Mouse (Mus musculus) thymus, postnatal 4 days (tissue): ENCODE results near the gene Trim30c.
"Not testable (repeated sequence)": the region's sequence is repeated elsewhere in the genome, so short reads cannot be mapped to it uniquely, and the experiment has no call there.

Experiments
- DNase-seq: peaks from one replicate; pipeline ENCODE4 v3.0.0; 2021

Trim30c gene

GRCm38 (mm10) chr7:104400698-104401097, at the start of gene Trim30c:
Trim30c (minus strand) TSS chr7:104400837.
- DNase-seq = no peak

- DNase-seq = peak; percentile 55
These were observed 45.5 kb upstream of the Trim30c start for GRCm38 (mm10) chr7:104445961-104446645.

GRCm38 (mm10) chr7:104404460-104404950, 3.9 kb upstream of the Trim30c start:
- no peak for DNase-seq

GRCm38 (mm10) chr7:104401140-104401539, 503 bp upstream of the Trim30c start:
- DNase-seq = no peak

GRCm38 (mm10) chr7:104398492-104398891, 2.1 kb downstream of the Trim30c start:
- DNase-seq = no peak

- DNase-seq = peak; percentile 10
These were observed 30.8 kb downstream of the Trim30c start, which contains the start of gene Trim30b for GRCm38 (mm10) chr7:104369736-104370414. Trim30b (minus strand) TSS chr7:104369884.

- DNase-seq = no peak
These were observed 34.3 kb downstream of the Trim30c start for GRCm38 (mm10) chr7:104366339-104366738.

GRCm38 (mm10) chr7:104353600-104353967, 47.1 kb downstream of the Trim30c start:
- peak; percentile 10 for DNase-seq

- DNase-seq = peak; percentile 70
These were observed 47.7 kb downstream of the Trim30c start, which contains the start of gene Trim12c for GRCm38 (mm10) chr7:104352717-104353599. Trim12c (minus strand) TSS chr7:104353362.

- DNase-seq = not testable (repeated sequence)
These were observed 52.6 kb downstream of the Trim30c start for GRCm38 (mm10) chr7:104348043-104348442.

- not testable (repeated sequence) for DNase-seq
These were observed 59.9 kb downstream of the Trim30c start for GRCm38 (mm10) chr7:104340744-104341143.

- not testable (repeated sequence) for DNase-seq
These were observed 65.1 kb downstream of the Trim30c start for GRCm38 (mm10) chr7:104335547-104335946.
